12 mouse cellular contexts compared by ENCODE assay signal in the genomic region with DNA sequence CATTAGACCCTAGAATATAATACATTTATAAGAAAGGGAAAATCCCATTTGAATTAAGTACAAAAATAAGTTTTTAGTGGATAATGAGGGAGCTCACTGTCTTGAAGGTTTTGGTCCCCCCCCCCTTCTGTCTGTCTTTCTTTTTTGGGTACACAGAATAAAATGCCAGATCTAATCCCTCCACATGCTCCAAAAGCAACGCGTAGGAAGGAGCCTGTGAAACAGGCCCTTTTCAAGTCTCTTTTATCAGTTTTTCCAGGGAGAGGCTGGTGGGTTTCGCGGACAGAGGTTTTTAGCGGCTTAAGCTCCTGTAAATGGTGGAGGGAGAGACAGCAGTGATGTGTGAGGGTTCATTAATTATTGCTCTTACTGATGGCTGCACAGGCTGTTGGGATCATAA.
DNase-seq lines count a peak whose midpoint lies in the region; ATAC-seq and TF ChIP-seq lines count a peak whose summit lies in the region.
"Had no signal": no experiment of that assay in that cellular context is flagged by ENCODE, and none has a peak within 500 bp of the region (broad histone marks: within the 10 kb centered on the region; RNA-seq: fewer than 3 reads in every experiment).

No protein-coding gene starts in this region.

- 39% methylated on average over 5 of the region's 5 CpGs for WGBS in hindbrain, embryonic 13.5 days
- 12% methylated on average over 5 of the region's 5 CpGs for WGBS in midbrain, postnatal 0 days

- H3K9ac ChIP-seq in hindbrain, embryonic 13.5 days: 0 out of 2 replicates have a peak overlapping the region, but pooled peaks have one; percentile 21
- H3K9ac ChIP-seq in midbrain, postnatal 0 days (replicated peaks; ENCODE audit: low read length, poor library complexity, severe bottlenecking): 0 out of 2 replicates have a peak overlapping the region, but pooled peaks have one; percentile 29
- H3K9ac ChIP-seq: liver, embryonic 14.5 days had no signal

- intact Hi-C loops in gastrocnemius, adult 2 months (cut with DNase I): no loop called here

- H3K4me1 ChIP-seq in hindbrain, embryonic 13.5 days (replicated peaks): peaks cover 64% of the 10 kb centered on the region
- peaks cover 12% of the 10 kb centered on the region for H3K4me1 ChIP-seq in midbrain, postnatal 0 days (ENCODE audit: insufficient read depth, low read length)

- H3K27me3 ChIP-seq in hindbrain, embryonic 13.5 days: no peaks in the 10 kb centered on the region
- H3K27me3 ChIP-seq in midbrain, postnatal 0 days (ENCODE audit: insufficient read depth, low read length): no peaks in the 10 kb centered on the region
- H3K27me3 ChIP-seq: megakaryocyte, embryonic 14.5 days had no signal

- peak overlapping the region; percentile 34; the same call in 1 of the 2 replicates for H3K4me2 ChIP-seq in hindbrain, embryonic 13.5 days
- H3K4me2 ChIP-seq in midbrain, postnatal 0 days (ENCODE audit: low read depth, low read length, poor library complexity, severe bottlenecking): no peak overlapping the region

- ATAC-seq in hindbrain, embryonic 13.5 days (ENCODE audit: low FRiP score): 0 out of 2 replicates have a peak, but pooled peaks have one; percentile 12
- ATAC-seq in midbrain, postnatal 0 days (ENCODE audit: low FRiP score): peak; percentile 12; the same call in 1 of the 2 replicates
- ATAC-seq: inflammation-experienced regulatory T-cells, adult 6 months had no signal

- no peaks in the 10 kb centered on the region for H3K9me3 ChIP-seq in hindbrain, embryonic 13.5 days
- no peaks in the 10 kb centered on the region for H3K9me3 ChIP-seq in midbrain, postnatal 0 days (ENCODE audit: low read length)
- H3K9me3 ChIP-seq: megakaryocyte, embryonic 14.5 days had no signal

- DNase-seq in gastrocnemius, adult 2 months: no peak
- no peak for DNase-seq in gastrocnemius, postnatal 10 days
- DNase-seq in layer of hippocampus, adult 9-11 months: peak; percentile 28
- DNase-seq in layer of hippocampus, postnatal 14 days (ENCODE audit: low spot score in 2 of 2): no peak
- DNase-seq in midbrain, postnatal 0 days (ENCODE audit: low spot score): no peak
- DNase-seq in right cerebral cortex, postnatal 14 days: no peak
- DNase-seq in gastrocnemius, postnatal 4 days (ENCODE audit: low spot score in 2 of 2): no peak
- DNase-seq: thymus, postnatal 25 days had no signal

- H3K27ac ChIP-seq in gastrocnemius, adult 2 months: peak overlapping the region; percentile 79; the same call in 1 of the 2 replicates
- peak overlapping the region; percentile 89 for H3K27ac ChIP-seq in hindbrain, embryonic 13.5 days
- peak overlapping the region; percentile 65 for H3K27ac ChIP-seq in midbrain, postnatal 0 days (ENCODE audit: low read depth, low read length)
- H3K27ac ChIP-seq: liver, embryonic 14.5 days had no signal

- H3K4me3 ChIP-seq in gastrocnemius, adult 2 months: no peak overlapping the region
- H3K4me3 ChIP-seq in hindbrain, embryonic 13.5 days: no peak overlapping the region
- H3K4me3 ChIP-seq in midbrain, postnatal 0 days (ENCODE audit: low read depth, low read length): no peak overlapping the region
- H3K4me3 ChIP-seq: megakaryocyte, embryonic 14.5 days had no signal

- no peak for TF ChIP-seq CTCF in gastrocnemius, adult 2 months (IDR thresholded peaks at IDR 0.05)
- TF ChIP-seq CTCF in midbrain, postnatal 0 days (IDR thresholded peaks at IDR 0.05): no peak

- H3K36me3 ChIP-seq in hindbrain, embryonic 13.5 days: peaks cover 1% of the 10 kb centered on the region; the same call in 1 of the 2 replicates
- no peaks in the 10 kb centered on the region for H3K36me3 ChIP-seq in midbrain, postnatal 0 days (ENCODE audit: insufficient read depth, low read length)
